Mouse (Mus musculus) kidney, postnatal 25 days (tissue): ENCODE data around the gene Prnd.

Experiments
- DNase-seq, 2 experiments: peaks; one replicate each; pipeline ENCODE4 v3.0.0; 2021; ENCODE audit warnings: mixed read lengths in 2 of 2

The Prnd gene

GRCm38 (mm10) chr2:131950598-131951095, at the start of gene Prnd:
Gene Prnd, plus strand, starts transcription at chr2:131950861.
- no peak for DNase-seq

GRCm38 (mm10) chr2:131902423-131902822, 48.2 kb upstream of the Prnd start:
- no peak for DNase-seq

- no peak for DNase-seq
Measured at GRCm38 (mm10) chr2:131902867-131903266, 47.8 kb upstream of the Prnd start.

- DNase-seq = no peak
Measured at GRCm38 (mm10) chr2:131905025-131905424, 45.6 kb upstream of the Prnd start.

- no peak for DNase-seq
Measured at GRCm38 (mm10) chr2:131905776-131906175, 44.9 kb upstream of the Prnd start.

- DNase-seq = no peak
Measured at GRCm38 (mm10) chr2:131906266-131906665, 44.4 kb upstream of the Prnd start.

GRCm38 (mm10) chr2:131906846-131907245, 43.8 kb upstream of the Prnd start:
- DNase-seq = peak; percentile 46 to 66

GRCm38 (mm10) chr2:131907311-131907710, 43.4 kb upstream of the Prnd start:
- DNase-seq = no peak

- DNase-seq = peak; percentile 28 to 67
Measured at GRCm38 (mm10) chr2:131908351-131908861, 42.3 kb upstream of the Prnd start.

- no peak for DNase-seq
Measured at GRCm38 (mm10) chr2:131908906-131909305, 41.8 kb upstream of the Prnd start.

GRCm38 (mm10) chr2:131909683-131910572, 40.7 kb upstream of the Prnd start, which contains the start of the genes Prnp and Prn:
Gene Prnp, plus strand, starts transcription at chr2:131909928.
Gene Prn, plus strand, starts transcription at chr2:131909957.
- peak; percentile 95 to 96 for DNase-seq

- DNase-seq = no peak
Measured at GRCm38 (mm10) chr2:131910847-131911246, 39.8 kb upstream of the Prnd start.

GRCm38 (mm10) chr2:131911341-131911740, 39.3 kb upstream of the Prnd start:
- no peak for DNase-seq

- DNase-seq = peak in 1 of 2 experiments; percentile 20
Measured at GRCm38 (mm10) chr2:131912526-131913258, 38.0 kb upstream of the Prnd start.

- no peak for DNase-seq
Measured at GRCm38 (mm10) chr2:131932275-131932902, 18.3 kb upstream of the Prnd start.

- no peak for DNase-seq
Measured at GRCm38 (mm10) chr2:131933013-131933412, 17.6 kb upstream of the Prnd start.

GRCm38 (mm10) chr2:131933598-131933997, 17.1 kb upstream of the Prnd start:
- peak in 1 of 2 experiments; percentile 21 for DNase-seq

- DNase-seq = no peak
Measured at GRCm38 (mm10) chr2:131934243-131934642, 16.4 kb upstream of the Prnd start.

- no peak for DNase-seq
Measured at GRCm38 (mm10) chr2:131935390-131936105, 15.1 kb upstream of the Prnd start.

GRCm38 (mm10) chr2:131936410-131936809, 14.3 kb upstream of the Prnd start:
- DNase-seq = no peak

- DNase-seq = peak; percentile 68 to 75
Measured at GRCm38 (mm10) chr2:131939404-131940111, 11.1 kb upstream of the Prnd start.
